Mouse (Mus musculus) Patski (cell line): Measurements from ENCODE around the gene Ids. TPM values are rescaled to one million over a fixed set of nuclear protein-coding genes. Genes with fewer than 3 reads are reported as not detected.

Experiments used
- ATAC-seq: fragments of 100-300 bp; one replicate; pipeline ENCODE4 v1.8.0; 2021
- CTCF ChIA-PET: fragments of 350-600 bp; sonication (Branson Sonifier 250); formaldehyde crosslinking; loops from one replicate; lab custom pipeline; 2022; ENCODE audit warnings: inconsistent platforms; lab: Charles Lee
- POLR2A ChIA-PET: fragments of 350-600 bp; sonication (Branson Sonifier 250); formaldehyde crosslinking; loops from one replicate; lab custom pipeline; 2022; ENCODE audit warnings: antibody characterized with exemption, inconsistent platforms; lab: Charles Lee
- DNase-seq: peaks from one replicate; pipeline ENCODE4 v3.0.0-alpha.2; 2011; ENCODE audit warnings: low read depth, low spot score
- H3K27me3 ChIP-seq: fragments of 371-371 bp; one replicate; pipeline ENCODE4 v1.5.1; 2021
- CTCF ChIP-seq: fragments of 100-300 bp; IDR thresholded peaks from one replicate; pipeline ENCODE4 v1.5.1; 2021
- in situ Hi-C: fragments of 300-500 bp; cut with MboI; formaldehyde crosslinking; loops from 3 replicates; pipeline ENCODE4 v1.11.1; 2018; ENCODE audit warnings: low pct_unique_long_range_greater_than_20kb, mixed read lengths
- polyA plus RNA-seq: library from polyadenylated mRNA; unstranded; gene quantifications from one replicate; pipeline ENCODE4 v1.2.3, GENCODE M21; 2021

Gene Ids
- polyA plus RNA-seq, 1 experiment from 2014 or later = 39.7 TPM

DNA sequence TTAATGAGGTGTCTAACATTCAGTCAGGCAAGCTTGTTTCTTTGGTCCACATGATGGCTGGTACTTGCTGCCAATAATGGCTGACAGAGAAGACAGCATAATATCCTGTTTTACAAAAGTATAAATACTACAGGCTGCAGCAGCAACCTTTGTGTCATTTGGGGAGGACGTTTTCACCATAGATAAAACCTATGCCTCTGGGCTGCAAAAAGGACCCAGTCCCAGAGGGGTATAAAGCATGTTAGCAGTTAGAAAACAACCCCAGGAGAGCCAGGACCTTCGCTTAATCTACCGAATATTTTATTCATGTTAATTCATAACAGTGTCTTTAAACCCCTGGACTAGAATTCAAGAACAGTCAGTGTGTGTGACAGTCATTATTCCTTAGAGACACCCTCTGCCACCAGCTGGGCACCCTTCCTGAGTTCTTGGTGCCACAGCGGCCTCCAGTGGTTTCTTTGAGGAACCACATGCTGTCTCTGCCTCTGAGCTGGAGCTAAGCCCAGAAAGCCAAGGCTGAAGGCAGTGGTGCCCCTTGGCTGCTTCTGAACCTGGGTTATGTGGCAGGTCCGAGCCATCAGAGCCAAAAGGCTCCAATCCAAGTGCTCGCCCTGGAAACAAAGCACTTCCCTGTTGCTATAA, 34.6 kb downstream of the Ids start:
- H3K27me3 ChIP-seq = no peaks in the 10 kb centered on the region
- ChIA-PET POLR2A (no interaction called here), CTCF (interaction anchor here (0.9 kb wide), 1 partner anchor 163 kb away, joined by 3 read pairs; no protein-coding TSS in a partner anchor)
- in situ Hi-C loops = no loop called here
- ATAC-seq = peak; percentile 73
- no peak for DNase-seq
- peak; percentile 85 for TF ChIP-seq CTCF

DNA sequence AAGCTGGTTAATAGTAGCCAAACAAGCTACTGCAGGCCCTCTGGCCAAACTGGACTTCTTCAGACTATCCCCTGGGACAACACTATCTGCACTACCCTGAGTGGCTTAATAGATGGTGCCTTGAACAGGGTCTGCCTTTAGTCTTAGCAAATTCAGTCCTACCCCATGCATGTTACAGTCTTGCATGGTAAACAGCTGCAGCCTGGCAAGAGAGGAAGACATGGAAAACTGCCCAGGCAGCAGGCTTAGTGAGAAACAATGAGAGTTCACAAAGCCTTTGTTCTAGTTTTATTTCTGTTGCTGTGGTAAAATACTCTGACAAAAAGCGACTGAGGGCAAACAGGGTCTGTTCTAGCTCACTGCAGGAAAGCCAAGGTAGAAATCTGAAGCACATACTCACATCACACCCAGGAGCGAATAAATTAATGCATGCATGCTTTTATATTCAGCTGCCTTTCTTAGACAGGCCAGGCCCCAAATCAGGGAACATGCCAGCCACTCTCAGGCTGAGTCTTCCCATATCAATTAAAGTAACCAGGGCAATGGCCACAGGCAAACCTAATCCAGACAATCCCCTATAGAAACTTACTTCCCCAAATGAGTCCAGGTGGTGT, 36.2 kb downstream of the Ids start:
- ChIA-PET POLR2A (no interaction called here), CTCF (no interaction called here)
- DNase-seq = no peak

DNA sequence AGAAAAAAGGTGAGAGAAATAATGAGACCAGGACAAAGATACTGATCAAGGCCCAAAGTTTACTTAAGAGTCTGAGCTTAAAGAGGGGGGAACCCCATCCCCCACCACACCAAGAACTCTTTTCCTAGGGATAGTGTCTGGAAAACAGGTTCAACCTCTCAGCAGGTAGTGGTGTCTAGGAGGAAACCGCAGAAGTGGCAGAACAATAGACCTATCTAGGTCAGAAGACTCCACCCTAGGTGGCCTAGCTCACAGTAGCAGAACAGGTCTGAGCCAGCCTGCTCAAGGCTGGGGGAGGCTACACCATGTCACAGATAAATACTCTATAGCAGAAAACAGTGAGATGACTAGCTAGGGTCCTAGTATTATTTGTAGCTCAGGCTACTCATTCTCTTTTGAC, 37.2 kb downstream of the Ids start:
- no peak for ATAC-seq

More for the DNA sequence above, 36.2 kb downstream of the Ids start:
- TF ChIP-seq CTCF = no peak
- ATAC-seq = no peak
- no peaks in the 10 kb centered on the region for H3K27me3 ChIP-seq
- in situ Hi-C loops = loop anchor here (10.0 kb wide), 1 partner anchor 1374 kb away; no protein-coding TSS in a partner anchor

DNA sequence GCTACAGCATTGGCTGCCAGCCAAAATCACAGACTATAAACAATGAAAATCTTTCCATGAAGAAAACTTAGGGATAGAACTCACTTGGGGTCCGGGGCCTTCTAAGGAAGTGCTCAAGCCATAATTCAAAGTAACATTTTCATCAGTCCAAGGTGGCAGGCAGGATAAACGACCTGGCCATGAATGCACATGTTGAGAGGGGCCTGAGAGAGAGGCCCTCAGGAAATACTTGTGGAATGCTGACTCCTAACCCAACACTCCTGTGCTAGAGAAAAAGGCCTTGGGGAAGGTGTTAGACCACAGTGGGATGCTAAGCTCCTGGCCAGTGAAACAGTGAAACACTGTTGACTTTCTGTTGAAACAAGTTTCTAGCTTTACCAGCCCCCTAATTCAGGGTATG, 45.6 kb downstream of the Ids start:
- in situ Hi-C loops = loop anchor here (25.0 kb wide), 1 partner anchor 1482 kb away; no protein-coding TSS in a partner anchor
- DNase-seq = no peak
- POLR2A ChIA-PET = no interaction called here
- CTCF ChIA-PET = no interaction called here
- no peak for TF ChIP-seq CTCF
- H3K27me3 ChIP-seq = no peaks in the 10 kb centered on the region
- ATAC-seq = no peak

More for the DNA sequence above, 37.2 kb downstream of the Ids start:
- no peak for DNase-seq
- CTCF ChIA-PET = no interaction called here
- in situ Hi-C loops = loop anchor here (10.0 kb wide), 1 partner anchor 1373 kb away; no protein-coding TSS in a partner anchor
- TF ChIP-seq CTCF = no peak
- POLR2A ChIA-PET = interaction anchor here (0.9 kb wide), 1 partner anchor 1377 kb away, joined by 3 read pairs; no protein-coding TSS in a partner anchor
- no peaks in the 10 kb centered on the region for H3K27me3 ChIP-seq

DNA sequence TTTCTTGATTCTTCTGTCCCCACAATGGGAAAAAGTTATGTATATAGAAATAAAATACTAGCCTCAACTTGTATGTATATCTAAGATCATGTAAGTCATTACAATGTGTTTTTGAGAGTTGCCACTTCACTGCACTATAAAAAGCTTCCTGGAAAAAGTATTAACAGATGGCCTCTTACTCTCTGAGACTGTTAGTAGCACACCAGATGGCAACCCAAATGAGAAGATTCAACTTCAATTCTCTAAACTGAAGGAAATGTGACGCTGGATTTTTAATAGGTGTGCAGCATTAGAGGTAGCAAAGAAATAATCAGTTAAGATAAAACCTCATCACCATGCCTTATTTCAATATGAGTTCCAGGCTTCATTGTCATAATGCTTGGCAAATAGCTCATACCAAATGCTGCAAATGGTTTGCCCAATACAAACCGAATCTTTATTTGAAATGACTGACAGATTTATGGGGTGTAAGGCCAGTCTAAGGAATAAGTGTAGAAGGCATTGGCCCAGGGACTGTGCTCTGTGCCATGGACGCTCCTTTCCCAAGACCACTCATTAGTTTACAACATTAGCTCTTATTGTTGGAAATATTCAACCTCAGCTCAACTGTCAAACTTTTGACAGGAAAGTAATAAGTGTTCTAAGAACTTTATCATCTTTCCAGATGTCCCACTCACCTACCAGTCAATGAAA, 49.8 kb downstream of the Ids start:
- in situ Hi-C loops = loop anchor here (25.0 kb wide), 1 partner anchor 1478 kb away; no protein-coding TSS in a partner anchor
- ATAC-seq = no peak

More for the DNA sequence above, 49.8 kb downstream of the Ids start:
- CTCF ChIA-PET = no interaction called here
- TF ChIP-seq CTCF = no peak
- POLR2A ChIA-PET = no interaction called here
- no peaks in the 10 kb centered on the region for H3K27me3 ChIP-seq
- DNase-seq = no peak

Other genes starting within 250 kb of the Ids start
- gene 1110012L19Rik, start 20.8 kb upstream of the Ids start, polyA plus RNA-seq = 20.4 TPM
- 57.4 TPM for gene Tmem185a, start 112.1 kb upstream of the Ids start, polyA plus RNA-seq